Mouse (Mus musculus): ENCODE data around the gene Pgp. TPM values are rescaled to one million over a fixed set of nuclear protein-coding genes. Genes with fewer than 3 reads are reported as not detected.
"Not testable (repeated sequence)": the region's sequence is repeated elsewhere in the genome, so short reads cannot be mapped to it uniquely, and the experiment has no call there.

Pgp gene
- total RNA-seq, 2 experiments from 2014 or later: 61.5 to 74.6 TPM

DNA sequence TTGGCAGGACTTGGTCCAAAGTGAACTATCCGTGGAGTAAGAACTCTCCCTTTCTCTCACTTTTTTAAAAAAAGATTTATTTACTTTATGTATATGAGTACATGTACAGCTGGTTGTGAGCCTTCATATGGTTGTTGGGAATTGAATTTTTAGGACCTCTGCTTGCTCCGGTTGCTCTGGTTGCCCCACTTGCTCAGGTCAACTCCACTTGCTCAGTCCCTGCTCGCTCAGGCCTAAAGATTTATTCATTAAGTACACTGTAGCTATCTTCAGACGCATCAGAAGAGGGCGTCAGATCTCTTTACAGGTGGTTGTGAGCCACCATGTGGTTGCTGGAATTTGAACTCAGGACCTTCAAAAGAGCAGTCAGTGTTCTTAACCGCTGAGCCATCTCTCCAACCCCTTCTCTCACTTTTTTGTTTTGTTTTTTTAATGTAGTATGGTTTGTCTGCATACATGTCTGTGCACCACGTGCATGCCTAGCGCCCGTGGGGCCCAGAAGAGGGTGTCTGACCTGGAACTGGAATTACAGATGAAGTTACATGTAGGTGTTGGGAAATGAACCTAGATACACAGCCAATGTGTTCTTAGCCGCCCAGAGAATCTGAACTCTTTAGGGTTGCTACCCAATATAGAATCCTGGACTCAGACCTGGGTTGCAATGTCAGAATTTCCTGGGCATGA, 14.5 kb upstream of the Pgp start:
- not testable (repeated sequence) for DNase-seq (ENCODE audit: extremely low spot score in 1 of 2, low spot score in 1 of 2)

DNA sequence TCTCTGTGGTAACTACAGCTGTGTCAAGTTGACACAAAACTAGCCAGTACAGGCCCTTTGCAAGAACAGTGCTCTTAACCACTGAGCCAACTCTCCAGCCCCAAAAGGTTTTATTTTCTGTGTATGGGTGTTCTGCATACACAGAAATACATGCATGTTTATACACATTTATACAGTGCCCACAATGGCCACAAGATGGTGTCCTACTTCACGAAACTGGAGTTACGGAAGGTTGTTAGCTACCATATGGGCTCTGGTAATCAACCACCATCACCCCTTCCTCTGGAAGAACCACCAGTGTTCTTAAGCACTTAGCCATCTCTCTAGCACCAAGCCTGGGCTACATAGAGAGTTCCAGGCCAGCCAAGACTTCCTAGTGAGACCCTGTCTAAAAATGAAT, 8.6 kb upstream of the Pgp start:
- DNase-seq (ENCODE audit: extremely low spot score in 1 of 2, low spot score in 1 of 2): no peak

DNA sequence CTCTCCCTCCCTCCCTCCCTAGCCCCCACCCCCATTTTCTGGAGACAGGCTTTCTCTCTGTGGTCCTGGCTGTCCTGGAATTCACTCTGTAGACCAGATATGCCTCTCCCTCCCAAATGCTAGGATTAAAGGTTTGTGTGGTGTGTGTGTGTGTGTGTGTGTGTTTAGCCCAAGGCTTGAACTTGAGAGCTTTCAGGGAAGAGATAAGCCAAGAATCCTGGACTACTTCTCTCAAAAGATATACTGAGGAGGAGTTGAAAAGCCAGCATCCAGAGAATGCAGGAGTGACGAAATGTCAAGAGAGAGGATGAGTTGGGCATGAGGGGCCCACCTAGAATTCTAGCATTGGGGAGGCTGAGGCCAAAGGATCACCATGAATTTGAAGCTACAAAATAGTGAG, 7.3 kb upstream of the Pgp start:
- no peak for DNase-seq (ENCODE audit: extremely low spot score in 1 of 2, low spot score in 1 of 2)

DNA sequence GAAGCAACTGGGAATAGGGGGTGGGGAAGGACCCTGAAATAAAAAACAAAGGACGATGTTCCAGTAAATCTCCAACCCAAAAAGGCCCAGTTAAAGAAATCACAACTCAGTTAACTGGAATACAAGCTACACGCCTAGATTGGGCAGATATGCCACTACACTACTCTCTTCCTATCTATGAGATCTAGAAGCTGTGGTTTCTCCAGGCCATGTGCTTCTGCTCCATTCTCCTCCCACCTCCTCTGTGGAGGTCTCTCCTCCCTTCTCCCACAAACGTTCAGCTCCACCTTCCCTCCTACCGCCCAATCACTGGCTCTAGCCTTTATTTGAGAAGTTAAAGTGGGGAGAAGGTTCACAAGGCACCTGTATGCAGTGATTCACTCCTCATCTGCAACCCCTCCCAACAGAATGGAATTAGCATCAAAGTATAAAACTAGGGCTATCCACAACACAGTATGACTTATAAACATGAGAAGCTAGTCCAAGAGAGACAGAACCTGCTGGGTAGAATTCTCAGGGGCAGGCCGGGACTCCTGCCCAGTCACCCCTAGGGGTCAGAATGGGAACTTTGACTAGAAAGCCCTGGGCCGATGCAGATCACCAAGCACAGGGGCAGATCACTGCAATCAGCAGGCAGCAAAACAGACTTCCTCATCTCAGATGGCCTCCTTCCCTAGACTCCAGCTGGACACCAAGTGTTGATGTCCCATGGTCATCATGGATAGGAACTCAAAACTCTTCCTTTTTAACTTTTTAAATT, 6.6 kb upstream of the Pgp start:
- DNase-seq (ENCODE audit: extremely low spot score in 1 of 2, low spot score in 1 of 2): no peak

DNA sequence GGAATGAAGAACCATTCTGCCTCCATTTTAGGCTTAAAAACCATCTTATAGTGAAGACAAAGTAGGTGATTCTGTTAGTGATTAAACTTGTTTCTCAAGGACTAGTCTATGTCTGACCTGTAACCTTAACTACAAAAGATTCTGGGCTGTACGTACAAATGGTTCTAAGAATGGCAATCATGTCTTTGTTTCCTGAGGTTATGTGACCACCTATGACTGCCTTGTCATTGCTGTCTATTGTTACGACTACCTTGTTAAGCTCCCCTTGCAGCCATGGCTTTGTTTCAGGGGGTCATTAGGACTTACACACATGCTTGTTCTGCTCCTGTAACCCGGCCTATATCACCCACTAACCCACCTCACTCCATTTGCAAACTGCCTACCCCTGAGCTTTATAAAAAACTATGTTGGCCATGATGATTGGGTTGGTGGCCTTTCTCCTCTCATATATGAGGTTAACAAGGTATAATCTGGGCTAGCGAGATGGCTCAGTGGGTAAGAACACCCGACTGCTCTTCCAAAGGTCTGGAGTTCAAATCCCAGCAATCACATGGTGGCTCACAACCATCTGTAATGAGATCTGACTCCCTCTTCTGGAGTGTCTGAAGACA, 1.5 kb upstream of the Pgp start:
- no peak for DNase-seq (ENCODE audit: extremely low spot score in 1 of 2, low spot score in 1 of 2)

DNA sequence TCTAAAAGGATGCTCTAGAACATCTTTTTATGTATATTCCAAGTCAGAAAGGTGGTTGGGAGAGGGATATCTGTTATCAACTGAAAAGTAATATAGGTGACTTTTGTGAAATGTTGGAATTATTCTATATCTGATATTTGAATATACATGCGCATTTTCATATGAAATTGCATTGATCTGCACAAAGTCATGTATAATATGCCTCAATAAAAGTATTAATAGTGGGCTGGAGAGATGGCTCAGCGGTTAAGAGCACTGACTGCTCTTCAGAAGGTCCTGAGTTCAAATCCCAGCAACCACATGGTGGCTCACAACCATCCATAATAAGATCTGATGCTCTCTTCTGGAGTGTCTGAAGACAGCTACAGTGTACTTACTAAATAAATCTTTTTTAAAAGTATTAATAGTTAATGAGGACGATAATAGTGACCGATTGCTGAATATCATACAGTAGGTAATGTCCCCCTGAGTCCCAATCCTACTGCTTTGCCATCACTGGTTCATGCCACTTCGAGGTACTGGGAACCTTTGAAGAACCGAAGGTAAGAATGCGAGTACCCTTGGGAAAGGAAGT, 769 bp upstream of the Pgp start:
- DNase-seq (ENCODE audit: extremely low spot score in 1 of 2, low spot score in 1 of 2): no peak

DNA sequence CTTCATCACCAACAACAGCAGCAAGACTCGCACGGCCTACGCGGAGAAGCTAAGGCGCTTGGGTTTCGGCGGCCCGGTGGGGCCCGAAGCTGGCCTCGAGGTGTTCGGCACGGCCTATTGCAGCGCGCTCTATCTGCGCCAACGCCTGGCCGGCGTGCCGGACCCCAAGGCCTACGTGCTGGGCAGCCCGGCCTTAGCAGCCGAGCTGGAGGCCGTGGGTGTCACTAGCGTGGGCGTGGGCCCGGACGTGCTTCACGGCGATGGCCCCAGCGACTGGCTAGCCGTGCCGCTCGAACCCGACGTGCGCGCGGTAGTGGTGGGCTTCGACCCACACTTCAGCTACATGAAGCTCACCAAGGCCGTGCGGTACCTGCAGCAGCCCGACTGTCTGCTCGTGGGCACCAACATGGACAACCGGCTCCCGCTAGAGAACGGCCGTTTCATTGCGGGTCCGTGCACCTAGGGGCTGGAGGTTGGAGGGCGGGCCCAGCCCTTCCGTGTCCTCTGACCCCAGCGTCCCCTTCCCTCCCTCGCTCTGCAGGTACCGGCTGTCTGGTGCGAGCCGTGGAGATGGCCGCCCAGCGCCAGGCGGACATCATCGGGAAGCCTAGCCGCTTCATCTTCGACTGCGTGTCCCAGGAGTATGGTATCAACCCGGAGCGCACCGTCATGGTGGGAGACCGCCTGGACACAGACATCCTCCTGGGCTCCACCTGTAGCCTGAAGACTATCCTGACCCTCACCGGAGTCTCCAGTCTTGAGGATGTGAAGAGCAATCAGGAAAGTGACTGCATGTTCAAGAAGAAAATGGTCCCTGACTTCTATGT, 722 bp downstream of the Pgp start:
- DNase-seq (ENCODE audit: extremely low spot score in 1 of 2, low spot score in 1 of 2): peak in 1 of 2 experiments; percentile 18

DNA sequence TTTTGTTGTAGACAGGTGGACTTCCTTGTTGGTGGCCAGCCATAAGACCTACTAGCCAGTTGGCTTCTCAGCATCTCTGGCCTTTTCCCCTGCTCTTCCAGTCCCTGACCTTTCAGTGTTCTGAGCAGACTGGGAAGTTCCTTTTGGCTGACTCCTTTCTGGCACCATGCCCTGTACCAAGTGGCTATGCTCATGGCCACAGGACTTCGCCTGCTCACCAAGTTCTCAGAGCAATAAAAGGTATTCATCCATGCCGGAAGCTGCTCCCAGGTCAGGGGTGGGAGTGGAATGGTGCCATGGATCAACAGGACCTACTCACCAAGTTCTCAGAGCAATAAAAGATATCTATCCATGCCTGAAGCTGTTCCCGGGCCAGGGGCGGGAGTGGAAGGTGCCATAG, 2.3 kb downstream of the Pgp start:
- no peak for DNase-seq (ENCODE audit: extremely low spot score in 1 of 2, low spot score in 1 of 2)

DNA sequence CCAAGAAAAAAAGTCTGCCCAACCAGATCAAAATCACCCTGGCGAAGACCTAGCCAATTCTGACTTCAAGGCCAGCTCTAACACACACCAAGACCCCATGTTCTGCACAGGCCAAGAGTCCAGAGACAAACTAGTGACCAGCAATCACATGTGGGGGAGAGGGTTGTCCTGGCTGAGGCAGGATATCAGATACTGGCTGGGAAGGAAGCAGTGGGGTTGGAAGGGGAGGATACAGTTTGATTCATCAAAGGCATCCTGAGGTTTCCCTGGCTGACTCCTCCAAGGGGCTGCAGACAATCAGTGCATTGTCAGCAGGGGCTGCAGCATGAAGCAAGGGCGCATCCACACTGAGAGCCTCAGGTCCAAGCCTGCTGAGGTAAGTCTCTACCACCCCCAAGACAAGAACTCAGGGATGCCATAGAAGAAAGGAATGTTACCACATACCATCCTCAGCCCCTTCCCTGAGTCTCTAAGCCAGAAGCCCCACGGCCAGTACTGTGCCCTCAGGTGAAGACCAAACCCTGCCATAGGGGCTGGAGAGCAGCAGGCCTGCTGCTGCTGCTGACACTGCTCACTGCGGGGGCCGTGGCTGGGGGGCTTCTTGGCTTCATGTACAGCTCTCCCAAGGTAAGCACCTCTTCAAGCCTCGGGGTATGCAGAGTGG, 3.6 kb downstream of the Pgp start, which contains the start of gene Bricd5:
Bricd5 (plus strand) TSS at position 273 of the 664 bp plus-strand sequence.
- DNase-seq (ENCODE audit: extremely low spot score in 1 of 2, low spot score in 1 of 2): no peak

DNA sequence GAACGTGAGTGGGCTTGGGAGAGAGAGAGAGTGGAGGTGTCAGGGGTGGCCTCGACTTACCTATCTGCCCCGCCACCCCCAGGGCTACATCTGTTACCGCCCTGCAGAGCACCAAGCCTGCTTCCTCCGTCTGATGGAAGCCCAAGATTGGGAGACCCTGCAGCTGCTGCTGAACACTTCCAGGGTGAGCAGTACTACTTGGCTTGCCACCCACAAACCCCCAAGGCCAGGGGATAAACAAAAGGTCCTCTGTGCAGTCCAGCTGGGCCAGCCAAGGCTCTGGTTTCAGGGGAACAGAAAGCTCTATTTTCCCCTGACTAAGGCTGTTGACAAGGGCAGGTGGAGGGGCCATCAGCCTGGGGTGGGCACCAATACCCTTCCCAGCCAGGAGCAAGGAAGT, 4.4 kb downstream of the Pgp start:
- no peak for DNase-seq (ENCODE audit: extremely low spot score in 1 of 2, low spot score in 1 of 2)

DNA sequence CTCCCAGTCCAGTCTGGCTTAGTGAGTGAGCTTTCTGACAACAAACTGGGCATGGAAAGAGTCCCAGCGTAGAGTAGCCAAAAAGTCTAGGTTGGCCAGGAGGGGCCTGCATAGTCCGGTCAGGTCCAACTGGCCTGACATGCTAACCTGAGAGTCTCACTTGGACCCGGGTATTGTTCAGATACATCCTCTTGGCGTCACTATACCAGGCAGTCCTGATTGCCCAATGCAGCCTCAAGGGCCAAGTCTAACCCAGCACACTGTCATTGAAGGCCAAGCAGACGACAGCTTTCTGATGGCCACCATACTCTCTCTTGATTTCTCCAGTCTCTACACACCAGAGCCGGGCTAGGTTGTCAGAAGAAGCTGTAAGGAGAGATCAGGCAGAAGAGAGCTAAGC, 5.4 kb downstream of the Pgp start:
- DNase-seq (ENCODE audit: extremely low spot score in 1 of 2, low spot score in 1 of 2): no peak

DNA sequence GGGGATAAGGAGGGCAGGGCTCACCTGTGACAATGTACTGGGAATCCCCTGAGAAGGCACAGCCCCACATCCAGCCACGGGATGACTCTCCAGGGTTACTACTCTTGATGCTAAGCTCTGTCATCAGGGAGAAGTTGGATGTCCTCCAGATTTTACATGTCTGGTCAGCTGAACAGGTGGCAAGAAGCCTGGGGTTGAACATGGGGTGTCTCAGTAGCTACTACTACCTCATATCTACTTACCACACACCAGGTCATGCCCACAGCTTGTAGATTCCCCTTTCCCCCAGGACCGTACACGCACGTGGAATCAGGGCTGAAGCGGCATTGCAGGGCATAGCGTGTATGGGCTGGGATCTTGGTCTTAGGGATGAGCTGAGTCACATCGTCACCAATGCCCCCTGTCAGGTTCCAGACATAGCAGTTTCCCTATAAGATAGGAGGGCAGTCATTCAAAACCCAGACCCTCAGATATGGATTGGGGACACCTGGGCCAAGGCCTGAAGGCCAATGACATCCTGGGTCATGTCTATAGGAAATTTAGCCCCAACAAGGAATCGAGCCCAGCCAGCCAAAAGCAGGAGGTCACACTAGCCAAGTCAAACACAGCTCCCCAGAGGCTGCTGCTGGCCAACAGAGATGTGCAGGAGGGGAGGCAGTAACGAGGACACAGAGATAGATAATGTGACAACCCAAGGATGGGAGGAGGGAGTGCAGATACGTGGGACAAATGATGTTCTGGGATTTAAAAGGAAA, 6.0 kb downstream of the Pgp start:
- no peak for DNase-seq (ENCODE audit: extremely low spot score in 1 of 2, low spot score in 1 of 2)

DNA sequence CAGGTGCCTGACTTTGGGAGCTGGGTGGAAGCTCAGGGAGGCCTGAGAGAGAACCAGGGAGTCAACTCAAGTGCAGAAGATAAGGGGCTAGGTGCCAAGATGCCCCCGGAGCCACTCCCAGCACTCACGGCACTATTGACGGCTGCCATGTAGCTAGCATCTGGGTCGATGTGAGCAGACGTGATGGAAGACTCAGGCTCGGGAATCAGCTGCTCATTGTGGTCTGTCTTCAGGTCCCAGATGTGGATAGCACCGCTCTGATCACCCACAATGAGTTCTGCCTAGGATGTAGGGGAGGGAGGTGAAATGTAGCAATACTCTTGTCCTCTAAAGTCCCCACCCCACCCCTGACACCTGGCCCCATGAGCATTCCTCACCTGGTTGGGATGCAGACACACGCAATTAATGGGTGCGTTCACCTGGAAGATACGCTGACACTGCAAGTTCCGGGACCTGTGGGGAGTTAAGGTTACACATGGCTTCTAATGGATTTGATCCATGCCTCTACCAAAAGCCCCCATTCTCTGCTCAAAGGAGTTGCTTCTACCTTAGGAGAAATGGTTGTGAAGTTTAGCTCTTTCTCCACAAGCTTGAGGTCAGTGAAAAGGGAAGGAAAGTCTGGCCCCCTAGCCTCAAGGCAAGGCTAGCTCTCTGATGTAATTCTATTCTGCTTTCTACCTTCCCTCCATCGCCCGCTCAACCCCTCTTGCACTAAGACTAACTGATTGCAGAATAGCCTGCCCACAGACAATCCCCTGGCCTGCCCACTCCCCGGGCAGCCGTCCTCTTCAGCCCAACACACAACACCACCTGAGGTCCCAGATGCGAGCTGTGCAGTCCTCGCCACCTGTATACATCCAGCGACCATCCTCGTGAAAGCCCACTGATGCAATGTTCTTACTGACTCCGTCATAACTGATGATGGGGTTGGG, 7.1 kb downstream of the Pgp start:
- no peak for DNase-seq (ENCODE audit: extremely low spot score in 1 of 2, low spot score in 1 of 2)

DNA sequence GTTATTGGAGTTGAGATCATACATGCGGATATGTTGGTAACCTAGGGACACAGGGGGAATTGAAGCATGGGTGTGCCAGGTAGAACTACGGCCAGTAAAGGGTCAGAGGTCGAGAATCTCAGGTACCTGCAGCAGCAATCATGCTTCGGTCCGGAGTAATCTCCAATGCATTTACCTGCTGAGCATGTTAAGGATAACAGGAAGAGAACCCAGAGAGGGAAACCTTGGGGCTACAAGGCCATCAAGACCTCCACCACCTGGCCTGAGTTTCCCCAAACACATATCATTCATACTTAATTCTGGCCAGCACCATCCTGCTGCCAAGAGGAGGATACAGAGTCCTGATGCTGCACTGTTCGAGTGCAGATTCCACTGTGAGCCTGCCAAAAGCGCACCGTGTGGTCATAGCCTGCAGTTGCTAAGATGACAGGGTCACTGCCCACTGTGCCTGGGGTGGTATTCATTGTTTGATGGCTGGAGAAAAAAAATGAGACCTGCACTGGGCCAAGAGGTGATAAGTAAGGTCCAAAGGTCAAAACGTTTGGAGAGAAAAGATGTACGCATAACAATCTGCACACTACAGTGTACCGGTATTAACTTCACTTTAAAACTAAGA, 7.9 kb downstream of the Pgp start:
- DNase-seq (ENCODE audit: extremely low spot score in 1 of 2, low spot score in 1 of 2): no peak

DNA sequence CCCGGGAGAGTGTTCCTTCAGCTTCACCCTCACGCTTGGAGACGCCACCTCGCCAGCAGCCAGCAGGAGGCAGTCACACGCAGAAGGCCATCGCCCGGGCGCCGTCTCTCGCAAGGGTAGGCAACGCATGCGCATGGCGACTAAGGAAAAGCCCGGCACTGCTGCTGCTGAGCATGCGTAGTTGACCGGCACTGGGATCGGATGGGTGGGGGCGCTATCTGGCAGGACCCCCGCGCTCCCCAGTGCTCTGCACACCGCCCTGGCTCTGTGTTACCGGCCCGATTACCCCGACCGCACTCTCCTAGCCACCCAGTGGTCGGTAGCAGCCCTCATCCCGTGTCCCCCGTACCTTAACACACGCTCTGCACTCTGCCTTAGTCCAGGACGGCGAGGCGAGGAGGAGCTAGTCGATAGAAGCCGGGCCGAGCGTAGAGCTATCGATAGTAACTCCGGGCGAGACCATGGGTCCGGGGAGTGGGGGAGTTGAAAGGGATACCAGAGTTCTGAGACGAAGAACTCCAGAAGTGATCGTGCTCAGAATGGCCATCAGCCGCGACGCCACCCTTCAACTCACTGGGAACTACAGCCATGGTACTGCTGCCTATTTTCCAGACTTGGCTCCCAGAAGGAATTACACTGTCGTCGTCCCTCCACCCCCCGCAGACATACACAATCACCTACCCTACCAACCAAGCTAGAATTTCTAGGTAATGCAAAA, 8.6 kb downstream of the Pgp start, which contains the start of gene Mlst8:
Mlst8 (minus strand) TSS at position 416 of the 718 bp plus-strand sequence.
- DNase-seq (ENCODE audit: extremely low spot score in 1 of 2, low spot score in 1 of 2): peak; percentile 98 to 99

DNA sequence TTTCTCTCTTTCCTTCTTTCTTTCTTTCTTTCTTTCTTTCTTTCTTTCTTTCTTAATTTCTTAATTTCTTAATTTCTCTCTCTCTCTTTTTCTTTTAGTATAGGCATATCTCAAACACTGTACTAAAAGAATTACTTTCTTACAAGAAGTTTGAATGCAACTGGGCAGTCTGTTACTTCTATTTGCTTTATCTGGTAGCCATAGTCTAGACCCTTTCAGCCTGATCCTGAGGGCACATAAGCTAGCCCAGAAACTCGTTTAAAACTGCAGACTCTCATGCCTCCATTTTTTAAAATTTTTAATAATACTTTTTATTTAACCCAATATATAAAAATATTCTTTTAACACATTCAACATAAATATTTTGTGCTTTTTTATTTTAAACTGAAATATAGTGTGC, 9.2 kb downstream of the Pgp start:
- DNase-seq (ENCODE audit: extremely low spot score in 1 of 2, low spot score in 1 of 2): no peak

Data from layer of hippocampus, postnatal 25 days (tissue).